Mouse (Mus musculus): ENCODE measurements around the gene Lyz2. TPM values are rescaled to one million over a fixed set of nuclear protein-coding genes. Genes with fewer than 3 reads are reported as not detected.
"Not testable (repeated sequence)": the region's sequence is repeated elsewhere in the genome, so short reads cannot be mapped to it uniquely, and the experiment has no call there.

Gene Lyz2
- total and polyA plus RNA-seq, 3 experiments: 0.17 TPM; not detected in 2

GRCm38 (mm10) chr10:117275681-117276369, 6.3 kb downstream of the Lyz2 start:
- Histone ChIP-seq H3K36me3 (replicated peaks in 1 of 2; ENCODE audit: control insufficient read depth in 1 of 2, insufficient read depth in 1 of 2, low read length in 1 of 2) (no peaks in the 10 kb centered on the region), H3K4me1 (ENCODE audit: control insufficient read depth in 1 of 2, insufficient read depth in 2 of 2) (no peaks in the 10 kb centered on the region), H3K9me3 (replicated peaks; ENCODE audit: low read length) (no peaks in the 10 kb centered on the region), H3K9ac (ENCODE audit: insufficient read depth, low read depth) (no peak overlapping the region), H3K79me2 (replicated peaks; ENCODE audit: control insufficient read depth, extremely low read depth, insufficient read depth, poor library complexity, severe bottlenecking) (no peaks in the 10 kb centered on the region), H3K27ac (ENCODE audit: insufficient read depth, low read depth) (no peak overlapping the region), H3K27me3 (replicated peaks) (no peaks in the 10 kb centered on the region), H3K4me3 (replicated peaks in 1 of 3; ENCODE audit: low read depth in 2 of 3, low read length in 2 of 3, poor library complexity in 1 of 3) (peak overlapping the region in 2 of 3 experiments; percentile 42 to 46), H3K4me2 (ENCODE audit: insufficient read depth, low read depth, poor library complexity, severe bottlenecking) (no peak overlapping the region)
- dilution Hi-C loops (cut with MboI; ENCODE audit: extremely low pct_ligation_motif_present, extremely low pct_unique_long_range_greater_than_20kb, low sequenced_read_pairs) (no loop called here), in situ Hi-C loops (cut with MboI; ENCODE audit: low pct_ligation_motif_present, low pct_unique_long_range_greater_than_20kb, low sequenced_read_pairs) (no loop called here)
- DNase-seq (ENCODE audit: extremely low read depth): peak; percentile 27
- no peak for TF ChIP-seq MEF2A (IDR thresholded peaks at IDR 0.05; ENCODE audit: borderline replicate concordance, low read depth, low read length)
- no peak for TF ChIP-seq E2F4 (IDR thresholded peaks at IDR 0.05; ENCODE audit: insufficient replicate concordance, low read depth, low read length)
- TF ChIP-seq NRF1 (IDR thresholded peaks at IDR 0.05; ENCODE audit: low read depth, low read length): no peak
- no peak for TF ChIP-seq SIN3A (IDR thresholded peaks at IDR 0.05; ENCODE audit: low read length)
- no peak for TF ChIP-seq TBP (conservative IDR thresholded peaks at IDR 0.05; ENCODE audit: low read depth, low read length)
- TF ChIP-seq MYC (IDR thresholded peaks at IDR 0.05; ENCODE audit: low read depth, low read length): no peak
- no peak for TF ChIP-seq RAD21 (IDR thresholded peaks at IDR 0.05; ENCODE audit: low read depth, low read length)
- TF ChIP-seq NELFE (IDR thresholded peaks at IDR 0.05; ENCODE audit: low read depth, low read length): no peak
- no peak for TF ChIP-seq ZC3H11A (IDR thresholded peaks at IDR 0.05; ENCODE audit: low read depth, low read length)
- no peak for TF ChIP-seq HCFC1 (IDR thresholded peaks at IDR 0.05; ENCODE audit: low read depth, low read length)
- no peak for TF ChIP-seq IRF4 (IDR thresholded peaks at IDR 0.05; ENCODE audit: low read depth, low read length)
- TF ChIP-seq RCOR1 (conservative IDR thresholded peaks at IDR 0.05; ENCODE audit: low read depth, low read length): no peak
- TF ChIP-seq JUN (IDR thresholded peaks at IDR 0.05; ENCODE audit: insufficient read depth, low read depth, low read length): no peak
- TF ChIP-seq SMC3 (IDR thresholded peaks at IDR 0.05; ENCODE audit: low read depth, low read length): no peak

- H3K4me2 ChIP-seq (ENCODE audit: insufficient read depth, low read depth, poor library complexity, severe bottlenecking); H3K27me3 ChIP-seq (replicated peaks); H3K9ac ChIP-seq (ENCODE audit: insufficient read depth, low read depth); H3K36me3 ChIP-seq (replicated peaks in 1 of 2; ENCODE audit: control insufficient read depth in 1 of 2, insufficient read depth in 1 of 2, low read length in 1 of 2); H3K4me3 ChIP-seq (replicated peaks in 1 of 3; ENCODE audit: low read depth in 2 of 3, low read length in 2 of 3, poor library complexity in 1 of 3); H3K79me2 ChIP-seq (replicated peaks; ENCODE audit: control insufficient read depth, extremely low read depth, insufficient read depth, poor library complexity, severe bottlenecking); H3K4me1 ChIP-seq (ENCODE audit: control insufficient read depth in 1 of 2, insufficient read depth in 2 of 2); DNase-seq (ENCODE audit: extremely low read depth); H3K9me3 ChIP-seq (replicated peaks; ENCODE audit: low read length); dilution Hi-C loops (cut with MboI; ENCODE audit: extremely low pct_ligation_motif_present, extremely low pct_unique_long_range_greater_than_20kb, low sequenced_read_pairs); H3K27ac ChIP-seq (ENCODE audit: insufficient read depth, low read depth): not testable (repeated sequence)
- in situ Hi-C loops (cut with MboI; ENCODE audit: low pct_ligation_motif_present, low pct_unique_long_range_greater_than_20kb, low sequenced_read_pairs): loop anchor here (25.0 kb wide), 1 partner anchor 163 kb away; no protein-coding TSS in a partner anchor
Measured at GRCm38 (mm10) chr10:117274645-117275044, 7.5 kb downstream of the Lyz2 start.
